Mouse (Mus musculus) ES-E14 (cell line): ENCODE results near the gene Tectb. TPM values are rescaled to one million over a fixed set of nuclear protein-coding genes. Genes with fewer than 3 reads are reported as not detected.

Experiments used
- DNase-seq: peaks from one replicate; pipeline ENCODE4 v3.0.0-alpha.2; 2013; ENCODE audit warnings: low read depth, low spot score
- H3K27ac ChIP-seq: 2 replicates; pipeline ENCODE4 v1.5.1; 2012; ENCODE audit warnings: low read depth, mild to moderate bottlenecking, low read length, moderate library complexity, mixed read lengths; ENCODE audit not compliant: poor library complexity, insufficient read depth, severe bottlenecking
- H3K36me3 ChIP-seq: 2 replicates; pipeline ENCODE4 v1.6.1; 2012; ENCODE audit warnings: mild to moderate bottlenecking, low read length, moderate library complexity, mixed read lengths; ENCODE audit not compliant: control insufficient read depth, poor library complexity, insufficient read depth, severe bottlenecking
- H3K4me1 ChIP-seq, 2 experiments: fragments of 150-350 bp in 1 of 2; sonication (generic) in 1 of 2; 2 replicates each; pipeline ENCODE4 v1.6.1; 2012; ENCODE audit warnings: low read length in 2 of 2, mild to moderate bottlenecking in 1 of 2, mixed read lengths in 1 of 2; ENCODE audit not compliant: control insufficient read depth in 2 of 2, insufficient read depth in 2 of 2, poor library complexity in 1 of 2
- H3K4me3 ChIP-seq, 2 experiments: fragments of 150-350 bp in 1 of 2; sonication (generic) in 1 of 2; 2 replicates each; pipeline ENCODE4 v1.5.1; 2012; ENCODE audit warnings: low read length in 2 of 2, low read depth in 1 of 2, mild to moderate bottlenecking in 1 of 2, mixed read lengths in 1 of 2; ENCODE audit not compliant: insufficient read depth in 1 of 2, poor library complexity in 1 of 2, severe bottlenecking in 1 of 2
- H3K9ac ChIP-seq: 2 replicates; pipeline ENCODE4 v1.6.1; 2012; ENCODE audit warnings: low read depth, mild to moderate bottlenecking, low read length, mixed read lengths; ENCODE audit not compliant: poor library complexity, insufficient read depth, severe bottlenecking
- H3K9me3 ChIP-seq: fragments of 150-350 bp; sonication (generic); 2 replicates; pipeline ENCODE4 v1.6.1; 2012; ENCODE audit warnings: low read depth, mild to moderate bottlenecking, low read length; ENCODE audit not compliant: control insufficient read depth, insufficient read depth
- CHD2 ChIP-seq: IDR thresholded peaks from 2 replicates; pipeline ENCODE4 v1.6.1; 2014; ENCODE audit warnings: mild to moderate bottlenecking, low read depth, low read length, inconsistent platforms
- HCFC1 ChIP-seq: IDR thresholded peaks from 2 replicates; pipeline ENCODE4 v1.6.1; 2012; ENCODE audit warnings: low read length, inconsistent platforms, borderline replicate concordance; ENCODE audit not compliant: insufficient read depth
- MAFK ChIP-seq: IDR thresholded peaks from 2 replicates; pipeline ENCODE4 v1.6.1; 2014; ENCODE audit warnings: mild to moderate bottlenecking, low read depth, low read length, inconsistent platforms; ENCODE audit not compliant: insufficient read depth
- ZC3H11A ChIP-seq: IDR thresholded peaks from 2 replicates; pipeline ENCODE4 v1.6.1; 2012; ENCODE audit warnings: low read depth, mild to moderate bottlenecking, inconsistent platforms, low read length, borderline replicate concordance
- ZNF384 ChIP-seq: IDR thresholded peaks from 2 replicates; pipeline ENCODE4 v1.6.1; 2012; ENCODE audit warnings: low read depth, low read length, inconsistent platforms
- in situ Hi-C, 2 experiments: fragments of 600-800 bp; cut with MboI; formaldehyde crosslinking; loops; one replicate each; pipeline ENCODE4 v1.15.1; 2025; ENCODE audit warnings: low sequenced_read_pairs in 2 of 2, inconsistent platforms in 1 of 2; ENCODE audit not compliant: unreplicated experiment in 2 of 2
- total RNA-seq: library from RNA; depleted of rRNA; stranded (reverse); fragments of 300-350 nt; gene quantifications from 2 replicates; pipeline ENCODE4 v1.2.3, GENCODE M21; 2012

Gene Tectb
- total RNA-seq, 1 experiment, result not detected

DNA sequence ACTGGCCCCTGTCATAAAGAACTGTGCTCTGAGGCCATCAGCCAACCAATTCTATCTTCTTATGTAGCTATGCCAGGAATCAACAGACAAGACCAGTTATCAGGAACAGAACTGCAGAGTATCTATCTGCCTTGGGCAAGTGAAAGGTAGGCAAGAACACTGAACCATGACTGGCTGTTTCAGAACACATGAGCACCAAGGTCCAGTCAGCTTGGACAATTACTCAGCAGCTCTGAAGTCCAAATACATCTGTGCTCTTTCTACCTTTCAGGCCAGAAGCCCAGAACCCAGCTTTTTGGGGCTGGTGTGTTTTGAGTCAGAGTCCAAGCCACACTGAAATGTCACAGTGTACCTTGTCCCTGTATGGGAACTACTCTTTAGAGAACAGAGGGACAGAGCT, 10.1 kb upstream of the Tectb start:
- no peak for TF ChIP-seq MAFK
- no peak for TF ChIP-seq ZC3H11A
- no peak for TF ChIP-seq HCFC1
- no peak for TF ChIP-seq CHD2
- no peak for TF ChIP-seq ZNF384
- H3K36me3 ChIP-seq, result no peaks in the 10 kb centered on the region
- H3K27ac ChIP-seq, result no peak overlapping the region
- H3K9me3 ChIP-seq, result no peaks in the 10 kb centered on the region
- in situ Hi-C loops, result no loop called here
- no peak for DNase-seq
- H3K9ac ChIP-seq, result no peak overlapping the region
- H3K4me3 ChIP-seq, result no peak overlapping the region
- H3K4me1 ChIP-seq, result no peaks in the 10 kb centered on the region

DNA sequence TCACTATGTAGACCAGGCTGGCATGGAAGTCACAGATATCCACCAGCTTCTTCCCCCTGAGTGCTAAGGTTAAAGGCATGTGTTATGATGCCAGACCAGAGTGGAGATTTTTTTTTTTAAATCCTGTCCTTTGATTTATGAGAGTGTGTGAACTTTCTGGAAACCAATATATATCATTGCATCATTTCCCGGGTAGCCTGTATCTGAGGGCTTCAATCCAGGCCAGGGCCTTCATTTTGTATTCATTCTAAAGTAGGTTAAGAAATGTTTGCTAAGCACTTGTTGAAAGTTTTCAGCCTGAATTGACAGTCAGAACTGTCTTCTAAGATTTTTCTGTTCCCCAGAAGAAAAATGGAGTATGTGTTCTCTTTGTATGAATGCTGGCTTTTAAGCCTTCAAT, 8.9 kb upstream of the Tectb start:
- Histone ChIP-seq H3K4me3 (no peak overlapping the region), H3K9ac (no peak overlapping the region), H3K9me3 (no peaks in the 10 kb centered on the region), H3K4me1 (no peaks in the 10 kb centered on the region), H3K27ac (no peak overlapping the region), H3K36me3 (no peaks in the 10 kb centered on the region)
- no peak for DNase-seq
- in situ Hi-C loops, result no loop called here
- no peak for TF ChIP-seq CHD2
- no peak for TF ChIP-seq ZNF384
- TF ChIP-seq ZC3H11A, result no peak
- no peak for TF ChIP-seq MAFK
- TF ChIP-seq HCFC1, result no peak

- no peaks in the 10 kb centered on the region for H3K9me3 ChIP-seq
- in situ Hi-C loops, result no loop called here
These were observed 3.4 kb upstream of the Tectb start for GRCm38 (mm10) chr19:55177143-55177542.

GRCm38 (mm10) chr19:55184442-55184841, 3.9 kb downstream of the Tectb start:
- H3K27ac ChIP-seq, result no peak overlapping the region
- H3K36me3 ChIP-seq, result no peaks in the 10 kb centered on the region
- H3K4me1 ChIP-seq, result no peaks in the 10 kb centered on the region
- H3K9ac ChIP-seq, result no peak overlapping the region
- no peak for DNase-seq
- no peaks in the 10 kb centered on the region for H3K9me3 ChIP-seq
- no peak overlapping the region for H3K4me3 ChIP-seq
- in situ Hi-C loops, result no loop called here
- no peak for TF ChIP-seq ZC3H11A
- no peak for TF ChIP-seq ZNF384
- no peak for TF ChIP-seq MAFK
- TF ChIP-seq CHD2, result no peak
- no peak for TF ChIP-seq HCFC1

More at GRCm38 (mm10) chr19:55177143-55177542, 3.4 kb upstream of the Tectb start:
- no peaks in the 10 kb centered on the region for H3K36me3 ChIP-seq
- DNase-seq, result no peak
- TF ChIP-seq ZC3H11A (no peak), ZNF384 (no peak), HCFC1 (no peak), MAFK (no peak), CHD2 (no peak)
- H3K4me3 ChIP-seq, result no peak overlapping the region
- H3K9ac ChIP-seq, result no peak overlapping the region
- H3K4me1 ChIP-seq, result no peaks in the 10 kb centered on the region
- H3K27ac ChIP-seq, result no peak overlapping the region

- no peak for DNase-seq
- no peak for TF ChIP-seq ZC3H11A
- TF ChIP-seq MAFK, result no peak
- TF ChIP-seq HCFC1, result no peak
- TF ChIP-seq ZNF384, result no peak
- no peak for TF ChIP-seq CHD2
- Histone ChIP-seq H3K4me3 (no peak overlapping the region), H3K36me3 (no peaks in the 10 kb centered on the region), H3K9me3 (no peaks in the 10 kb centered on the region), H3K9ac (no peak overlapping the region), H3K27ac (no peak overlapping the region), H3K4me1 (no peaks in the 10 kb centered on the region)
- in situ Hi-C loops, result no loop called here
These were observed 4.5 kb downstream of the Tectb start for GRCm38 (mm10) chr19:55185074-55185473.
